Mouse (Mus musculus) left cerebral cortex, postnatal 25 days (tissue): Measurements from ENCODE around the gene Mturn. TPM values are rescaled to one million over a fixed set of nuclear protein-coding genes. Genes with fewer than 3 reads are reported as not detected.

Experiments
- DNase-seq, 2 experiments: peaks; one replicate each; pipeline ENCODE4 v3.0.0; 2022; ENCODE audit warnings: low spot score in 2 of 2, mixed read lengths in 1 of 2
- intact Hi-C: fragments of 180-260 bp; cut with DNase I; formaldehyde crosslinking; loops from one replicate; pipeline ENCODE4 v1.15.1; 2025
- total RNA-seq, 2 experiments: library from RNA; stranded (reverse); gene quantifications; 2 replicates each; pipeline ENCODE4 v1.2.3; 2021

Gene Mturn
- total RNA-seq, 2 experiments from 2014 or later = 80.3 to 90.3 TPM

DNA sequence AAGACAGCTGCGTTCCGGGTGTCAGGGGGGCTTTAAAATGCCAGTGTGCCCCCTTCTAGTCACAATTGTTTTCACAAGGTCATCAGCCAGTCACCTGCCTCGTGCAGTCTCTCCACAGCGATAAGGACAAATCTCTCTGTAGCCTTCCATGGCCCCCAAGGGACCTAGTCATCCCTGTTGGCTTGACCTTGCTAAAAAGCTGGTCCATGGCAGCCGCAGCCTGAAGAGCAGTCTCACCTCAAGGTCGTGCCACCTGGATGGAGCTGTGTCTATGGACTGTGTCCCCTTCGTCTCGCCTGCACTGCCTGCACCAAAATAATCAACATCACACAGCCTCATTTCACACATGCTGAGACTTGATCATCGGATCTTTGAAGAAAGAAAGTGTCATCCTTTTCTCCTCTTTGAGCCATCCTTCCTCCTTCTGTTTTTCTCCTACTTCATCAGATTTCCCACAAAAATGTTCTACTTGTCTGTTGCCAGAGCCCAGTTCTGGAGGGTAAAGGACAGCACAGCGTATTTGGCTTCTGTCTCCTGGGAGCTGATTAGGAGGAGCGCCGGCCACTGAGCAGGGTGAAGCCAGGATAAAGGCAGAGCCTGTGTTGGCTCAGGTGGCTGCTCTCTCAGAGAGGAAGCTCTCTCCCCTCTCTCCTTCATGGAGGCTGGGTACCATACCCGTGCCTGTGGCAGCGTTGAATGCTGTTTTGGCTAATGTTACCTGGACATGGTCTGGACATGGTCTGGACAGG, 10.1 kb downstream of the Mturn start:
- no peak for DNase-seq
- intact Hi-C loops = no loop called here

DNA sequence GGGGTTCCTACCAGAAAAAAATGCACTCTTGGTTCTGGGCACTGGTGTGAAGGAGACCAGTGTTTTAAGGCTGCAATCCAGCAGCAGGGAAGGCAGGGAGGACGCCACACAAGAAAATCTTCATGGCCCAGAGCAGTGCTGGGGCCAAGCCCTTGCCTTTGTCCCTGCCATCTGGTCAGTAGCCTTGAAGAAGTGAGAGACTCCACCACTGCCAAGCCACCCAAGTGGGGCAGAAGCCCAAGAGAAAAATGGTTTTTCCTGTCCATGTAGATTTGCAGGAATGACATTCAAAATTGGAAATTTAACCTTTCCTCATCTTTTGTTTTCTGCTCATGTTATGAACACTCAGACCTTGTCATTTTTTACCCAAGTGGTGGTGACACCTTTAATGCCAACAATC, 10.8 kb downstream of the Mturn start:
- intact Hi-C loops = no loop called here
- no peak for DNase-seq

DNA sequence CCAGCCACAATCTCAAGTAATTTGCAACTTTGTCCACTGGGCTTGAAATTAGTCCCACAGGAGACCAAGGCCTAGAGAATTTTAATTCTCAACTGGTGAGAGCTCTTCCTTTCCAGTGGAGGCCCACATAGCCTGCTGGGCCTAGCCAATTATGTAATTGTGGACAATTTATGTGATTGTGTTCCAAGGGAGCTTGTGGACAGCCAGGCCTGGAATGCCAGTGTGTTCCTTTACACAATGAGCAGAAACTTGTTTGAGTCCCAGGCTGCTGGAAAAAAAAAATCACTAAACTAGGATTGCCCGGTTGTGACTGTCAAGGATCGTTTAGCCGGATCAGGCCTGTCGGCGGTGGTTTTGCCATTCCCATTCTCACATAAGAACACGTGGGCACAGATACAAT, 11.9 kb downstream of the Mturn start:
- intact Hi-C loops = no loop called here

GRCm38 (mm10) chr6:54698691-54699476, 17.5 kb downstream of the Mturn start:
- intact Hi-C loops = no loop called here
- peak in 1 of 2 experiments; percentile 48 for DNase-seq

More for the DNA sequence above, 11.9 kb downstream of the Mturn start:
- no peak for DNase-seq

DNA sequence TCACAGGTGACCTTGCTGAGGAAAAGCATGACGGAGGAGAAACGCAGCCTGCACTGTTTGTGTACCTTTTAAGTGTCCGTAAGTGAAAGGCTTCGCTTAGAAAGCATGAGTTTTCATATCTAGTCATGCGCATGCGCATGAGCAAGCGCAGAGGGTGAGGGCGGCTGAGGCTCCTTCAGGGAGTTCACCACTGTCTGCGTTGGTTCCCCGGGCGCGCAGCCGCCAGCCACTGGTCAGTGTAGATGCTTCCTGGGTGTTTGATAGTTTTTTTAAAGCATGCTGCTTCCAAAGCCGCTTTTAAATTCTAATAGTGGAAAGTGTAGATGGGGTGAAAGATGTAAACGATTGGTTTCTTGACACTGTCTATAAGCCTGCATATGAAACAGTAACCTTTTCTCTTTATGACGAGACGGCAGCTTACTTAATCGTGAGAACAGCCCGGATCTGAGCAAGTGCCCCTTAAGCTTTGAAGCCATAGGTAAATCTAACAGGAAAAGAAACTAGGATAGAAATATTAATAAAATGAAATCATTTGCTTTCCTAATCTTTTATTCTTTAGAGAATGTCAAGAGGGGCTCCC, 18.1 kb downstream of the Mturn start:
- intact Hi-C loops = loop anchor here (5.0 kb wide), 1 partner anchor 118 kb away; the partner anchor contains the start of gene Znrf2

GRCm38 (mm10) chr6:54700516-54700915, 19.1 kb downstream of the Mturn start:
- intact Hi-C loops = loop anchor here (5.0 kb wide), 1 partner anchor 117 kb away; the partner anchor contains the start of gene Znrf2
- DNase-seq = no peak

More for the DNA sequence above, 18.1 kb downstream of the Mturn start:
- DNase-seq = peak; percentile 83 to 90

DNA sequence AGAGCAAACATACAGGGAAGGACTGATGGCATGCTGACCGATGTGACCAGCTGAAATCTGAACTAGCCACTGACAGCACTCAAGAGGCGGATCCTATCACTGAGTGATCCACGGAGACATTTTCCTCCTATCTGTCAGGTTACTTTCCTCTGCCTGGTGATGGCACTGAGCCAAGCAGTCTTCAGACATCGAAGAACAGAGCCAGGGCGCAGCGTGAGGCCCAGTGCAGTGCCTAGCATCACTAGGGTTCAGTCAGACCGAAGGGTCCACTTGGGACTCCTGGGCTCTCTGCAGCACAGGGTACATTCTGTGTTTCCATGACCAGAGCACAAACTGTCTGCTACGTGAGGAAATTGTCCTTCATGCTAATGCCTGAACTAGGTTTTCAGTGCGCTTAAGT, 20.5 kb downstream of the Mturn start:
- no peak for DNase-seq
- intact Hi-C loops = loop anchor here (5.0 kb wide), 1 partner anchor 115 kb away; the partner anchor contains the start of gene Znrf2

DNA sequence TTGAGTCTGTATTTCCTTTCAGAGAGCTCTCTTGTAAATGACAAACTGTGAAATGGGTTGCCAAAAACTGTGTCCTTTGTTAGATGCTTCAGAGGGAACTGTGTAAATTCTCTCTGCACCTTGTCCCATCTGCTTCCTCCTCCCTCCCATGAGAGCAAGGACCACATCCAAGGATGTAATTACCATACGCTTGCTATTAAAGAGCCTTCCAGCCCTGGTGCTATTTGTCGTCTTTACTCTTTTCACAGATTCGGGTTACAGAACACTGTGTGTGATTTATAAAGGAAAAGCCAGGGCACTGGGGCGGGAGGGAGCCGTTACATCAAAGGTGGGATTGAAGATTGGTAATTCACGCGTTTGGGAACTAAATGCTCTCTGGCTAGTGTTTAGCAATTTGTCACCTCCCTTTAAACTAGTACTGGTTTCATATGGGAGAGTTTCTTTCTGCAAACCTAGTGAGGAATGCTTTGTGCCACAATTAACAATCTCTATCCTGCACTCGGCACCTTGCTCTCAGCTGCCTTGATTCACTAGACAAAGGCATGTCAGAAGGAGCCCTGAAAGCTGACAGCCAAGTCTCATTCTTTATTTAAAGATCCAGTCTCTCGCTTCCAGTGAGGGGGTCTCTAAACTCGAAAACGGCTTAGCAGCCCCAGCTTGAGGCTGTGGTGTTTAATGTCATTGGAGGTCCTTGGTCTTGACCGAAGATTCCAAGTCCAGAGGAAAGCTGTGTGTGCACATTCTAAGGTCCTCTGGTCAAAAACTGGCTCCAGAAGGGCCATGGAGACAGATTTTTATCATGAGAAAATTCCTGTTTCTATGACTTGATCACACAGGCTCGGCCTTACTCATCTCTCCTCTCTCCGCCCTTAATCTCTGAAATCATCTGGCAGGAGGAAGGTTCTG, 22.5 kb downstream of the Mturn start:
- intact Hi-C loops = loop anchor here (5.0 kb wide), 1 partner anchor 113 kb away; the partner anchor contains the start of gene Znrf2
- DNase-seq = no peak

DNA sequence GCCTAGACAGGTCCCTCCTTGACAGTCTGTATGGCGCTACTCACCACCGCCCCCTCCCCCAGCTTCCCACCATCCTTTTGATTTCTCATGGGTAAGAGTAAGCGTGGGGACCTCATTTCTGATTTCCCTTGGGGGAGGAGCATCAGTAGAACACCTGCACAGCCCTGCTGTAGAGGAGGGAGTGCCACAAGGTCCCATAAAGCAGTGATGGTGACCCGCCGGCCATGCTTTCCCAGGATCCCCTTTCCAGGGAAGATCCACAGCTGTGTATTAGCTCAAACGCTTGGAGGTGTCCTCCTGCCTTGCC, 23.1 kb downstream of the Mturn start:
- intact Hi-C loops = loop anchor here (5.0 kb wide), 1 partner anchor 113 kb away; the partner anchor contains the start of gene Znrf2
- DNase-seq = no peak

DNA sequence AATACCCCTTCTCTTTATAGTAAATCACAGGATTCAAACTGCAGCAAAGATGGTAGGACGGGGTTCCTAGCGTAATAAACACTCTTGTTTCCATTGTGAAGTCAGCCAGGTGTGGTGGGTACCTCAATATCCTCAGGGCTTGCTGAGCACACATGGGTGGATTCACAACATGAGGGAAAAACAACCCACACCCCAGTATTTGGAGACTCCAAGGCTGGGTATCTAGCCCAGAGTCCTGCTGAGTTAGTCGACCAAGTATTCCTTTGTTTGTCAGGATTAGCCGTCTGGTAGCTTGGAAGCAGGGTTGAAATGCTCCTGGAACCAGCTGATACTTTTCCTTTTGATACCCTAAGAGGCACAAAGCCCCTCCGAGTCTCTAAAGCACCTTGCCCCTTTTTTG, 23.4 kb downstream of the Mturn start:
- no peak for DNase-seq
- intact Hi-C loops = loop anchor here (5.0 kb wide), 5 partner anchors 102 to 462 kb away; partner anchors contain the start of genes Ggct and Znrf2

DNA sequence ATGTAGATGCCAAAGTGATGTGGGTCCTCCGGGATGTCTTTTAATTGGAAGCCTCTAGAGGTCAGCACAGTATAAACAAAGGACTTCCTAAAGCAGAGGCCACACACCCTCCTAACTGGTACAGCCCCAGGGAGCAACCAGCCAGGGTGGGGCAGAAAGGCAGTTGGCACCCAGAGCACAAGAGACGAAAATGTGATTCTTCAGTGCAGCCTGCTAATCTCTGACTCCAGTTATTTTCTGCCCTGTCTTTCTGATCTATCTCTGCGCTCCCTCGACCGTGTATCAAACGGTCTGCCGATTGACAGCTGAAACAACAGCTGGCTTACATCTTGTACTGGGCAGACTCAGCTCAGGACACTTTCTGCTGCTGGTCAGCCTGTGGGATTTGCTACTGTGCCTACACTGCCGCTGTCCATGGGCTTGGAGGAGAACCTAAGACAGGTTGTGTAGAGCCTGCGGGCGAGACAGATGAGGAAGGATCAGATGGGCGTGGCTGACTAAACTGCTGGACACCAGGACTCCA, 24.0 kb downstream of the Mturn start:
- intact Hi-C loops = loop anchor here (5.0 kb wide), 4 partner anchors 102 to 462 kb away; partner anchors contain the start of gene Ggct
- DNase-seq = peak; percentile 54 to 72

GRCm38 (mm10) chr6:54706099-54706498, 24.7 kb downstream of the Mturn start:
- intact Hi-C loops = loop anchor here (5.0 kb wide), 4 partner anchors 101 to 461 kb away; partner anchors contain the start of gene Ggct

GRCm38 (mm10) chr6:54706611-54707172, 25.3 kb downstream of the Mturn start:
- intact Hi-C loops = loop anchor here (5.0 kb wide), 4 partner anchors 101 to 461 kb away; partner anchors contain the start of gene Ggct
- DNase-seq = no peak

More at GRCm38 (mm10) chr6:54706099-54706498, 24.7 kb downstream of the Mturn start:
- DNase-seq = no peak

DNA sequence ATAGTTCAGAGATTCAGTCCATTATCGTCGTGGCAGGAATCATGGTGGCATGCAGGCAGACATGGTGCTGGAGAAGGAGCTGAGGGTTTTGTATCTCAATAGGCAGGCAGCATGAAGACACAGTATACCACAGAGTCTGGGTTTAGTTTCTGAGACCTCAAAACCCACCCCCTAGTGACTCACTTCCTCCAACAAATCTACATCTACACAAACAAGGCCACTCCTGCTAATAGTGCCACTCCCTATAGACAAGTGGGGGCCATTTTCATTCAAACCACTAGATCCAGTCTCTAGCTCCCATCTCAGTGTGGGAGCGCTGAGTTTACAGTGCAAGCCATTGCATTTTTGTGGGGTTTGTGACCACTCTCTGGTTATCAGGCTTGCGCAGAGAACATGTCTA, 27.2 kb downstream of the Mturn start:
- intact Hi-C loops = loop anchor here (5.0 kb wide), 4 partner anchors 99 to 459 kb away; partner anchors contain the start of gene Ggct
- no peak for DNase-seq

DNA sequence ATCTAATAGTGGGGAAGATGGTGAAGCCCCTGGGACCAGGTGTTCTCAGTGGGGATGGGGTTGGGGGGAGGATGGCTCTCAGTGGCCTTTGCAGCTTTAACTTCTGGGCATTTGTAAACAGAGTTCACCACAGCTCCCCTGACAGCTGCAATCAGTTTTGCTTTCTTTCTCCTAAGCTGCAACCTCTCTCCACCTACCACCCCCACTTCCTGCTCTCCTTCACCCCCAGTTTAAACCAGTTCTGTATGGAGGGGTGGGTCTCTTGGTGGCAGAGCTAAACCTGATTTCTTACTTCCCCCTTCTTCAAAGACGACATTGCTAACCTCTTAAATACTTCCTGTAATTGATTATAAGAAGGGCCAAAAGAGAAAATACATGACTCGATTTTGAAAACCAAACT, 34.3 kb downstream of the Mturn start:
- intact Hi-C loops = no loop called here
- no peak for DNase-seq

DNA sequence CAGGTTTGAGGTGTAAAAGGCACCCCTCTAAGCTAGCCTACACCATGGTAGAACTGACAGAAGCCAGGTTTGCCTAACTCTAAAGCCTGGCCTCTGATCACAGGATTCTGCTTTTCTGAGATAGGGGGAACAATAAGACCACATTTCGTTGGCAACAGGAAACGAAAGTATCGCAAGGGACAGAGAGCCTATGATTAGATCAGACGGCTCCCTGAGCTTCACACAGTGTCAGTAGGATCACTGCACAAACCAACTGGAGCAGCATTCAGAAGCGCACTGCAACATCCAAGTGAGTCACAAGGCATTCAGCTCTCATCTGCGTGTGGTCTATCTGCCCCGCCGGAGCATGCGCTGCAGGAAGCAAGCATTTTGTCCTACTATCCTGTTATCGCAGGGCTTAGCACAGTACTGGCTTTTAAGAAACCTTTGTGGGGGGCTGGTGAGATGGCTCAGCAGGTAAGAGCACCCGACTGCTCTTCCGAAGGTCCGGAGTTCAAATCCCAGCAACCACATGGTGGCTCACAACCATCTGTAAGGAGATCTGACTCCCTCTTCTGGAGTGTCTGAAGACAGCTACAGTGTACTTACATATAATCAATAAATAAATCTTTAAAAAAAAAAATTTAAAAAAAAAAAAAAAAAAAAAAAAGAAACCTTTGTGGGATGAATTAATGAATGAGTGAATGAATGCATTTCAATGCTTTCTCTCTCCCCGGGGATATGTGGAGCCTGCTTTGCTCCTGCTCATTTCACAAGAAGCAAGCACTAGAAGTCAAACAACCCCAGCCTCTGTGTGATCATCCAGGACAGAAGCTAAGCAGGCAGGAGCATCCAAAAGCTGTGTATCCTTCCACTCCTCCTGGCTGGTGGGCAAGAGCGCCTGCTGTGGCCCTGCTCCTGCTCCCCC, 37.6 kb downstream of the Mturn start:
- intact Hi-C loops = no loop called here

GRCm38 (mm10) chr6:54719686-54720310, 38.4 kb downstream of the Mturn start:
- DNase-seq = peak; percentile 22 to 35
- intact Hi-C loops = no loop called here

More for the DNA sequence above, 37.6 kb downstream of the Mturn start:
- DNase-seq = peak in 1 of 2 experiments; percentile 43
